Mouse (Mus musculus): Measurements from ENCODE around the gene Taok2.

GRCm38 (mm10) chr7:126825403-126825802, 59.1 kb downstream of the Taok2 start:
- TF ChIP-seq CTCF (conservative IDR thresholded peaks at IDR 0.05; ENCODE audit: low read length) (no peak), POU5F1 (IDR thresholded peaks at IDR 0.05; ENCODE audit: borderline replicate concordance, low read length) (no peak), NANOG (IDR thresholded peaks at IDR 0.05; ENCODE audit: borderline replicate concordance, low read length) (no peak)

Measured in E14TG2a.4 (cell line).